Mouse (Mus musculus) intestine, embryonic 14.5 days (tissue): ENCODE measurements around the gene Lrrc58. TPM values are rescaled to one million over a fixed set of nuclear protein-coding genes. Genes with fewer than 3 reads are reported as not detected.

Experiments
- ATAC-seq: fragments of 200-750 bp; cut with Nextera tagmentation; replicated peaks from 2 replicates; pipeline ENCODE4 v1.8.0; 2017; ENCODE audit warnings: low read depth, moderate number of reproducible peaks, moderate TSS enrichment, moderate library complexity; ENCODE audit not compliant: low FRiP score, low TSS enrichment
- DNase-seq: peaks from one replicate; pipeline ENCODE4 v3.0.0-alpha.2; 2018; ENCODE audit warnings: low spot score
- H3K27ac ChIP-seq: fragments of 300-500 bp; sonication (generic); 2 replicates; pipeline ENCODE4 v1.5.1; 2014; ENCODE audit warnings: low read depth, mild to moderate bottlenecking, control low read depth
- H3K27me3 ChIP-seq: fragments of 300-500 bp; sonication (generic); replicated peaks from 2 replicates; pipeline ENCODE4 v1.6.1; 2014; ENCODE audit warnings: low read length, control low read depth; ENCODE audit not compliant: control insufficient read depth, insufficient read depth
- H3K36me3 ChIP-seq: fragments of 300-500 bp; sonication (generic); 2 replicates; pipeline ENCODE4 v1.6.1; 2014; ENCODE audit warnings: low read length, control low read depth; ENCODE audit not compliant: control insufficient read depth, insufficient read depth
- H3K4me1 ChIP-seq: fragments of 300-500 bp; sonication (generic); replicated peaks from 2 replicates; pipeline ENCODE4 v1.6.1; 2014; ENCODE audit warnings: low read length, control low read depth, mixed read lengths; ENCODE audit not compliant: control insufficient read depth, insufficient read depth
- H3K4me2 ChIP-seq: fragments of 300-500 bp; sonication (generic); 2 replicates; pipeline ENCODE4 v1.6.1; 2014; ENCODE audit warnings: low read length
- H3K4me3 ChIP-seq: fragments of 300-500 bp; sonication (generic); 2 replicates; pipeline ENCODE4 v1.5.1; 2014; ENCODE audit warnings: low read depth, low read length, control low read depth, mixed read lengths
- H3K9ac ChIP-seq: fragments of 300-500 bp; sonication (generic); 2 replicates; pipeline ENCODE4 v1.6.1; 2014; ENCODE audit warnings: mild to moderate bottlenecking, low read length
- H3K9me3 ChIP-seq: fragments of 300-500 bp; sonication (generic); 2 replicates; pipeline ENCODE4 v1.6.1; 2016; ENCODE audit warnings: low read length, control low read depth; ENCODE audit not compliant: control insufficient read depth
- WGBS: fragments of 180-500 bp; shearing (Covaris S2); extraction: QIAGEN DNeasy Blood & Tissue Kit; methylation state at CpG from one replicate; pipeline ENCODE4 v1.1.7; 2014; 5-methylcytosine and 5-hydroxymethylcytosine counted together
- polyA plus RNA-seq: library from polyadenylated mRNA; unstranded; fragments of >200 nt; fragmentation: Nextera tagmentation; extraction: Ambion mirVana; gene quantifications from 2 replicates; pipeline ENCODE4 v1.2.1, GENCODE M21; 2014

Gene Lrrc58
- polyA plus RNA-seq, 1 experiment from 2014 or later, result 56.2 TPM

GRCm38 (mm10) chr16:37899357-37899756 is 31.2 kb downstream of the Lrrc58 start:
- no peak for ATAC-seq

DNA sequence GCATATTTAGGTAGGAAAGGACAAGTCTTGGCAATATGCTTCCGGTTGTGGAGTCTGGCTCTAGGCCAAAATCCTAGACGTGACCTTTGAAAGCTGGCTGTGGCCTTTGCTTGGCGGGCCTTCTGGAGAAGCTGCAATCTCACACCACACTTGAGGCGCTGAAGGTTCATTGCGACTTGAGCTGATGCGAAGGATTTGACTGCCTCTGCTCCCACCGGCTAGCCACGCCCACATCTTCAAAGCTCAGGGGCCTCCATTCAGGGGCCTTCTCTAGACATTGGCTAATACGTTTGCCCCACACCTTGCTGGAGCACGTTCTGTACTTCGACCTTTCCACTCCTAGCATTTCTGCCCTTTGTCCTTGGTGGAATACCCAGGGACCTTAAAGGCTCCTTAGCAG is 33.1 kb downstream of the Lrrc58 start:
- no peak overlapping the region for H3K4me2 ChIP-seq
- no peaks in the 10 kb centered on the region for H3K9me3 ChIP-seq
- 38% methylated on average over 11 of the region's 11 CpGs for WGBS
- DNase-seq (no peak), ATAC-seq (peak; percentile 70; the same call in 1 of the 2 replicates)
- H3K9ac ChIP-seq, result no peak overlapping the region
- H3K4me3 ChIP-seq, result no peak overlapping the region
- H3K36me3 ChIP-seq, result no peaks in the 10 kb centered on the region
- H3K27me3 ChIP-seq, result no peaks in the 10 kb centered on the region
- no peak overlapping the region for H3K27ac ChIP-seq
- no peaks in the 10 kb centered on the region for H3K4me1 ChIP-seq

More at GRCm38 (mm10) chr16:37899357-37899756, 31.2 kb downstream of the Lrrc58 start:
- Histone ChIP-seq H3K4me2 (no peak overlapping the region), H3K4me1 (no peaks in the 10 kb centered on the region), H3K9me3 (no peaks in the 10 kb centered on the region), H3K36me3 (no peaks in the 10 kb centered on the region), H3K9ac (no peak overlapping the region), H3K4me3 (no peak overlapping the region), H3K27me3 (no peaks in the 10 kb centered on the region), H3K27ac (no peak overlapping the region)
- WGBS, result 35% methylated on average over 2 of the region's 2 CpGs
- peak; percentile 49 for DNase-seq

DNA sequence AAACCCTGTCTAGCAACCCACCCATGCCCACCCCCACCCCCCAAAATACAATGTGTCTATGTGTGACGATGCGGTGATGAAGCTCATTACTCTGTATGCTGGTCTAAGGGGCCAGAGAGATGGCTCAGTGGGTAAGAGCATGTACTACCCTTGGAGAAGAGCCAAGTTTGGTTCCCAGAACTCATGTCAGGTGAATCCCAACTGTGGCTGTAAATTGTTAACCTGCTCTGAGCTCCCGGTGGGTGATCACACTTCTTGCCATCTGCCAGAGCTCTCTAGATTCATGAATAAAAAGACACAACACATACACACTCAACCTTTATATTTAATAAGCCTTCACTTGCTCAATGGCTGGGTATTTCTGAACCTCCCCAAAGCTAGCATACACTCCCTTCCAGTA is 38.3 kb downstream of the Lrrc58 start:
- no peaks in the 10 kb centered on the region for H3K27me3 ChIP-seq
- WGBS, result 99% methylated on average over 3 of the region's 3 CpGs

DNA sequence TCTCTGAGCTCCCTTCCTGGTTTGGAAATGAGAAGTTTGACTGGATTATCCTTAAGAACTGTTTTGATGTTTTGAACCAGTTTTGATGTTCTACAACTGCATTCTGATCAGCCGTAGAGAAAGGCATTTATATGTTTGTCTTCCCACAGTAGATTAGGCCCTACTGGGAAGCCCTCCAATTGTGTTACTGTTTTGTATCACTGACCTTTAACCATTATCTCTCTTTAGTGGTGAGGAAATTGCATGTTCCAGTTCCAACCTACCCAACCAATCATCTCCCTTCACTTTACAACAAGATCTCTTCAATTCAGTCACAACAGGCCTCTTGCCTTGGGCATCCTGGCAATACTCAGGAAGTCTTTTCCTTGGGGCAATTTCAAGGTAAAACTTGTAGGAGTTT is 42.9 kb downstream of the Lrrc58 start:
- no peak overlapping the region for H3K4me3 ChIP-seq
- no peak overlapping the region for H3K27ac ChIP-seq
- no peak for ATAC-seq
- DNase-seq, result no peak
- WGBS, result 79% methylated on average over 1 of the region's 1 CpGs
- H3K4me2 ChIP-seq, result no peak overlapping the region
- H3K4me1 ChIP-seq, result no peaks in the 10 kb centered on the region
- H3K27me3 ChIP-seq, result peaks cover 5% of the 10 kb centered on the region; the same call in 1 of the 2 replicates
- H3K36me3 ChIP-seq, result no peaks in the 10 kb centered on the region
- H3K9me3 ChIP-seq, result no peaks in the 10 kb centered on the region
- no peak overlapping the region for H3K9ac ChIP-seq

More for the DNA sequence above, 38.3 kb downstream of the Lrrc58 start:
- Histone ChIP-seq H3K4me3 (no peak overlapping the region), H3K9ac (no peak overlapping the region), H3K9me3 (no peaks in the 10 kb centered on the region), H3K36me3 (no peaks in the 10 kb centered on the region), H3K27ac (no peak overlapping the region), H3K4me2 (no peak overlapping the region), H3K4me1 (no peaks in the 10 kb centered on the region)
- DNase-seq, result no peak
- no peak for ATAC-seq

- WGBS, result 3% methylated on average over 53 of the region's 53 CpGs
- ATAC-seq, result peak; percentile 64
- no peaks in the 10 kb centered on the region for H3K9me3 ChIP-seq
- H3K9ac ChIP-seq, result peak within 1 kb of the TSS; percentile 8
- no peaks in the 10 kb centered on the region for H3K36me3 ChIP-seq
- peak within 1 kb of the TSS; percentile 46 for H3K4me3 ChIP-seq
- H3K27me3 ChIP-seq, result peaks cover 15% of the 10 kb centered on the region
- peak within 1 kb of the TSS; percentile 95 for H3K4me2 ChIP-seq
- DNase-seq, result peak; percentile 63
- H3K27ac ChIP-seq, result no peak within 1 kb of the TSS
- no peaks in the 10 kb centered on the region for H3K4me1 ChIP-seq
These were observed 48.1 kb downstream of the Lrrc58 start, which contains the start of gene Gpr156 for GRCm38 (mm10) chr16:37916138-37916817. Gene Gpr156, plus strand, starts transcription at chr16:37916496.

GRCm38 (mm10) chr16:37916818-37917201 is 48.6 kb downstream of the Lrrc58 start:
- WGBS, result 21% methylated on average over 7 of the region's 7 CpGs
- DNase-seq, result no peak
- ATAC-seq, result no peak
- Histone ChIP-seq H3K27ac (no peak overlapping the region), H3K4me2 (peak overlapping the region; percentile 95), H3K9ac (no peak overlapping the region; the same call in 1 of the 2 replicates), H3K36me3 (no peaks in the 10 kb centered on the region), H3K9me3 (no peaks in the 10 kb centered on the region), H3K27me3 (peaks cover 15% of the 10 kb centered on the region), H3K4me3 (peak overlapping the region; percentile 46; the same call in 1 of the 2 replicates), H3K4me1 (no peaks in the 10 kb centered on the region)

DNA sequence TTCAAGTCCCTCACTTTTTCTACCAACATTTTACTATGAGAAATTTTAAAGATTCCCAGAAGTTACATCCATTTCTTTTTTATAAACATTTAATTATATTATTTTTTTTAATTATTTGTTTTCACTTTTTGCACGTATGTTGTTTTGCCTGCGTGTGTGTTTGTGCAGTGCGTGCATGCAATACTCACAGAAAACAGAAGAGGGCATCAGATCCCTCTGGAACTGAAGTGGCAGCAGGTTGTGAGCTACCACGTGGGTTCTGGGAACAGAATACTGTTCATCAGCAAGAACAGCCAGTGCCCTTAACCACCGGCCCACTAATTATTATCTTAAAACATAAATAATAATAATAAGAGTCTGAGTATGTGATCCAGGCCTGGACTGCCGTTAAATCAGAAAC is 50.8 kb downstream of the Lrrc58 start:
- no peak overlapping the region for H3K9ac ChIP-seq
- no peak overlapping the region for H3K4me2 ChIP-seq
- DNase-seq, result no peak
- H3K9me3 ChIP-seq, result no peaks in the 10 kb centered on the region
- no peak for ATAC-seq
- no peaks in the 10 kb centered on the region for H3K36me3 ChIP-seq
- 86% methylated on average over 6 of the region's 6 CpGs for WGBS
- H3K27ac ChIP-seq, result no peak overlapping the region
- H3K27me3 ChIP-seq, result peaks cover 15% of the 10 kb centered on the region
- no peak overlapping the region for H3K4me3 ChIP-seq
- H3K4me1 ChIP-seq, result no peaks in the 10 kb centered on the region

DNA sequence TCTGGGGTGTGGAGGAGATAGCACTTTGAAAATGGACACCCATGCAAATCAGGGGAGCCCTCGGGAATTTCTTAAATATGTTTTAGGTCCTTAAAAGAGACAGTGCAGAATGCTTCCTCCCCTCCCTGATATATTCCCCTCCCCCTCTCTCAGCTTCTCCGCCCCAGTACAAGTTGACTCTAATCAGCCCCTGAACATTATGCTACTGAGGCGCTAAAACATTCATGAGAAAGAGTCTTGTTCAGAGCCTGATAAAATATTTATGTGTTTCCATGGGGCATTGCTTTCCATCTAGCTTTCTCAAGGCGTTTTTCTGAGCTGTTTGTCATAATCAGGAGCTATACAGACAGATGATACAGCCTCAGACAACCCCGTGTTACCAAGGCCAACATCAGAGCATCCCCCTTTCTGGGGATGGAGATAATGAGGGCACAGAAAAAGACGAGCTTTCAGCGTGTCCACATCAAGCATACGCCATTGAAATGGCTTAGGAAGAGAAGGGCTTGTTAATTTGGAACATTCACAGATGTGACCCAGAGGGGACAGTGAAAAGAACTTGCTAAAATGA is 52.7 kb downstream of the Lrrc58 start:
- Histone ChIP-seq H3K9me3 (no peaks in the 10 kb centered on the region), H3K27me3 (peaks cover 9% of the 10 kb centered on the region), H3K4me3 (no peak overlapping the region), H3K9ac (no peak overlapping the region), H3K36me3 (no peaks in the 10 kb centered on the region), H3K27ac (no peak overlapping the region), H3K4me2 (no peak overlapping the region), H3K4me1 (no peaks in the 10 kb centered on the region)
- WGBS, result 69% methylated on average over 8 of the region's 8 CpGs
- ATAC-seq, result no peak
- no peak for DNase-seq

GRCm38 (mm10) chr16:37926087-37926486 is 57.9 kb downstream of the Lrrc58 start:
- H3K4me2 ChIP-seq, result no peak overlapping the region
- no peak for ATAC-seq
- no peak overlapping the region for H3K27ac ChIP-seq
- H3K27me3 ChIP-seq, result no peaks in the 10 kb centered on the region
- 62% methylated on average over 7 of the region's 7 CpGs for WGBS
- H3K4me1 ChIP-seq, result no peaks in the 10 kb centered on the region
- H3K9ac ChIP-seq, result no peak overlapping the region
- H3K36me3 ChIP-seq, result no peaks in the 10 kb centered on the region
- DNase-seq, result no peak
- H3K9me3 ChIP-seq, result no peaks in the 10 kb centered on the region
- no peak overlapping the region for H3K4me3 ChIP-seq
